Mouse (Mus musculus) frontal cortex, adult 2 months (tissue): ENCODE results near the gene Tbl2. TPM values are rescaled to one million over a fixed set of nuclear protein-coding genes. Genes with fewer than 3 reads are reported as not detected.

Experiments used
- DNase-seq, 2 experiments: peaks; one replicate each; pipeline ENCODE4 v3.0.0; 2022; ENCODE audit warnings: low spot score in 1 of 2; ENCODE audit errors: extremely low spot score in 1 of 2
- polyA plus RNA-seq: library from polyadenylated mRNA; depleted of rRNA; stranded (reverse); fragments of >200 nt; gene quantifications from 2 replicates; pipeline ENCODE4 v1.2.3, GENCODE M21; 2012; rRNA removed

The Tbl2 gene
- polyA plus RNA-seq, 1 experiment = 10.7 TPM

DNA sequence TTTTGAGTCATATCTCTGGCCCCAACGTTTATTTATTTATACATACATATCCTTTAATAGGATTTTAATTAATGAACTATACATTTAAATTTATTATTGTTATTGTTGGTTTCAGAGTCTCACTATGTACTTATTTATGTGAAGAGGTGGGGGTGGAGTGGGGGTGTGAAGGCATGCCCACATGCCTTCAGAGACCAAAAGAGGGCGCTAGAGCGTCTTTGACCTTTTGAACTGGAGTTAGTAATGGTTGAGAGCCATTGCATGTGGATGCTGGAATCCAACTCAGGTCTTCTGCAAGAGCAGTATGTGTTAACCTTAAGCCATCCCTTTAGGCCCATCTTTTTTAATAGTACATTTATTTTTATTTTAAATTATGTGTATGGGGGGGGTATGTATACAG is 36.1 kb downstream of the Tbl2 start:
- DNase-seq = no peak

- DNase-seq = no peak
Measured at GRCm38 (mm10) chr5:135186231-135186620, 36.8 kb downstream of the Tbl2 start.

- DNase-seq = peak; percentile 97 to 98
Measured at GRCm38 (mm10) chr5:135186621-135187348, 37.3 kb downstream of the Tbl2 start, which contains the start of gene Baz1b. Baz1b (plus strand) TSS chr5:135187264.

- no peak for DNase-seq
Measured at GRCm38 (mm10) chr5:135187349-135188213, 38.1 kb downstream of the Tbl2 start.

DNA sequence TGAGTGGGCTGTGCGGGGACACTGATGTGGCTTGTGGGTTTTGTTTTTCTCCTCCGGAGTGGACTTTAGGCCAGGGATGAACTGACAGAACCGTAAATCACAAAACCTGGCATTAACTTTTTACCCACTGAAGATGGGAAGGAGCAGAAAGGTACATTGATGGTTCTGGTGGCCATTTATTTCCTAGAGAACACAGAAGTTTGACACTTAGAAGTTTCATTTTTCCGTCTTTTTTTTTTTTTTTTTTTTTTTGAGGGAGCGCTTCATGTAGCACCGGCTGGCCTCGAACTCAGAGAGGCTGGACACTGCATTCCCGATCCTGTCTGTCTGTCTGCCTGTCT is 38.7 kb downstream of the Tbl2 start:
- DNase-seq = no peak

GRCm38 (mm10) chr5:135189281-135190022 is 40.0 kb downstream of the Tbl2 start:
- no peak for DNase-seq

GRCm38 (mm10) chr5:135191620-135192019 is 42.2 kb downstream of the Tbl2 start:
- peak in 1 of 2 experiments; percentile 89 for DNase-seq

GRCm38 (mm10) chr5:135192431-135192830 is 43.0 kb downstream of the Tbl2 start:
- DNase-seq = no peak

GRCm38 (mm10) chr5:135196367-135196766 is 46.9 kb downstream of the Tbl2 start:
- DNase-seq = no peak

DNA sequence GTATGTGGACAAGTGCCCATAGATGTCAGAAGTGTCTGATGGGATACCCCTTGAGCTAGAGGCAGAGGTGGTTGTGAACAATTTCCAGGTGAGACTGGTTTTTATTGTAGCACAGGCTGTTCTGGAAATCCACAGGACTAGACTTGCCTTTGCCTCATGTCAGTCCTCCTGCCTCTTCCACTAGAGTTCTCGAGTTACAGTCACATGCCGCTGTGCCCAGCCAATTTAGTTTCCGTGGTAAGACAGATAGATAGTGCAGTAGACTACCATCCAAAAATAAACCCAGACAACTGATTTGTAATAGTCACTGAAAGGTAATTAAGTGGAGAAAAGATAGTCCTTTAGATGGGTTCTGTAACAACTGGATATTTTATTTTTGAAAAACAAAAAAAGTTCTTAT is 53.3 kb downstream of the Tbl2 start:
- DNase-seq = no peak

DNA sequence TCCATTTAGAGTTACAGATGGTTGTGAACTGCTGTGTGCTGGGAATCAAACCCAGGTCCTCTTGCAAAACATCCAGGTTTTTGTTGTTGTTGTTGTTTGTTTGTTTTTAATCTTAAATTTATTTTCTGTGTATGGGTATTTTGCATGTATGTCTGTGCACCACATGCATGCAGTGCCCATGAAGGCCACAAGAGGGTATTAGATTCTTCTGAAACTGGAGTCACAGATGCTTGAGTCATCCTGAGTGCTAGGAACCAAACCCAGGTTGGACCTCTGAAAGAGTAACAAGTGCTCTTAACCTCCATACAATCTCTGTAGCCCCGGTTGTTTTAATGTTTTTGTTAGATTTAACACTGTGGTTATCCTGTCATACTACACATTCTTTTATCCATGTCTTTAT is 58.7 kb downstream of the Tbl2 start:
- no peak for DNase-seq

Other genes with a start within 250 kb of the Tbl2 start
- not detected in 2 replicates for gene Tmem270, start 242.9 kb upstream of the Tbl2 start, polyA plus RNA-seq
- not detected in 2 replicates for gene Cldn13, start 234.1 kb upstream of the Tbl2 start, polyA plus RNA-seq
- 14.0 and 14.9 TPM in 2 replicates for gene Mettl27, start 217.3 kb upstream of the Tbl2 start, polyA plus RNA-seq
- gene Cldn4, start 202.7 kb upstream of the Tbl2 start, polyA plus RNA-seq = 0.08 and 0.32 TPM in 2 replicates
- gene Cldn3, start 163.4 kb upstream of the Tbl2 start, polyA plus RNA-seq = 0.34 and 1.1 TPM in 2 replicates
- gene Abhd11, start 140.5 kb upstream of the Tbl2 start, polyA plus RNA-seq = 68.4 and 80.5 TPM in 2 replicates
- 345 and 362 TPM in 2 replicates for gene Stx1a, start 126.2 kb upstream of the Tbl2 start, polyA plus RNA-seq
- 49.4 and 55.7 TPM in 2 replicates for gene Dnajc30, start 85.5 kb upstream of the Tbl2 start, polyA plus RNA-seq
- 75.7 and 79.1 TPM in 2 replicates for gene Bud23, start 84.7 kb upstream of the Tbl2 start, polyA plus RNA-seq
- gene Vps37d, start 71.4 kb upstream of the Tbl2 start, polyA plus RNA-seq = 25.7 and 28.9 TPM in 2 replicates
- gene Mlxipl, start 59.8 kb upstream of the Tbl2 start, polyA plus RNA-seq = 4.6 and 6.0 TPM in 2 replicates
- gene Bcl7b, start 18.6 kb downstream of the Tbl2 start, polyA plus RNA-seq = 42.2 TPM in 2 replicates
- gene Baz1b, start 37.6 kb downstream of the Tbl2 start, polyA plus RNA-seq = 62.8 and 64.8 TPM in 2 replicates
- gene Fzd9, start 101.6 kb downstream of the Tbl2 start, polyA plus RNA-seq = 5.4 and 5.5 TPM in 2 replicates
- 0.16 and 0.17 TPM in 2 replicates for gene Fkbp6, start 200.4 kb downstream of the Tbl2 start, polyA plus RNA-seq
- not detected in 2 replicates for gene Trim50, start 203.6 kb downstream of the Tbl2 start, polyA plus RNA-seq
- 34.8 and 37.7 TPM in 2 replicates for gene Nsun5, start 220.3 kb downstream of the Tbl2 start, polyA plus RNA-seq
- 26.8 and 27.1 TPM in 2 replicates for gene Pom121, start 244.9 kb downstream of the Tbl2 start, polyA plus RNA-seq